Mouse (Mus musculus) lung, postnatal 4 days (tissue): Measurements from ENCODE around the gene Tspear.
A peak's percentile ranks its signal among the peaks of the same experiment; 100 is the strongest.
"Not testable (repeated sequence)": the region's sequence is repeated elsewhere in the genome, so short reads cannot be mapped to it uniquely, and the experiment has no call there.

ENCODE experiments used
- DNase-seq, 2 experiments: peaks; one replicate each; pipeline ENCODE4 v3.0.0; 2021

The Tspear gene

DNA sequence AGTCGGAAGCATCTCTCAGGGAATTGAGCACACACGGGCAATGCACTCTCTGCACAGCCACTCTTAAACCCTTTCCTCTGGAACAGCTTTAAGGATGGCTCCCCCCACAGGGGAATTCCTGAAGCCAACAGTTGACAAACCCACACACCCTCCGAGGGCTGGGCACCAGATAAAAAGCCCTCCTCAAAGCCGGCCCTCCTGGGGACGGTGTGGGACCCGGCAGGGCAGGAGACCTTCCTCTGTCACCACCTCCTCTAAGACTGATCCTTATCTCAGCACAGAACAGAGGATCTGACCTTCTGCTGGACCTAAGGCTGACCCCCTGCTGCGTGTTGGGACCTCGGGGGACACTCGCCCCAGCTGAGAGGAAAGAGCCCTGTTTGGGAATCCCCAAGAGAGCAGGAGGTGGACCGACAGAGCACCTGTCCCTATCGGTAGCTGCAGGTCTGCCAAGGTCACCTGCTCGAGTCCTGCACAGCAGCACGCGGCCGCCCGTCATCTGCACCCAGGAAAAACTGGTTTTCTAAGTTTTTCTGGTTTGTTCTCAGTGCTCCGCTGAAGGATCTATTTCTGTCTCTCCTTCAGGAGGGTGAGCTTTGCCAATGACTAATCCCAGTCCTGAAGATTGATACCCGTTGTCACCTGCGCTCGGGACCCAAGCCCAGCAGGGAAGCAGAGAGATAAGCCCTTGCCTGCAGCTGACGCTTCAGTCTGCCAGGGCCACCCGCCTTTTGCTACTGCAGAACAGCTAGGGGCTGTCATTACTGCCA is at the start of gene Tspear:
Gene Tspear, plus strand, starts transcription at position 675 of the 770 bp plus-strand sequence.
- no peak for DNase-seq

DNA sequence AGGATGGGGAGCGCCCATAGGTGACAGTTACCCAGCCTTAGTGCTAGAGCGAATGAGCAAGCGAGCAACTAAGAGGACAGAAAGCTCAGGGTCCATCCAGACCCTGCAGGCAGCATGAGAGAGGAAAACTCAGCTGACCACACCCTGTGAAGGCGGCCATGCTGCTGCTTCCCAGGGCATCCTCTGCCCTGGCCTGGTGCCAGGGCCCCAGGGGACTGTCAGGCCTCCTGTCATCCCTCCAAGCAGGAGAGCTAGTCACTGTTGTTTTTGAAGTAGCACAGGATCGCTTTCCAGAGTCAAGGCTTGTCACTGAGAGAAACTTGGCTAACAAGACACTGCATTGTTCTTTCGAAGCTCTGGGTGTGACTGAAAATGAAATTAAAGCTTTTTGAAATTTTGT is 47.4 kb upstream of the Tspear start:
- DNase-seq: peak in 1 of 2 experiments; percentile 56

DNA sequence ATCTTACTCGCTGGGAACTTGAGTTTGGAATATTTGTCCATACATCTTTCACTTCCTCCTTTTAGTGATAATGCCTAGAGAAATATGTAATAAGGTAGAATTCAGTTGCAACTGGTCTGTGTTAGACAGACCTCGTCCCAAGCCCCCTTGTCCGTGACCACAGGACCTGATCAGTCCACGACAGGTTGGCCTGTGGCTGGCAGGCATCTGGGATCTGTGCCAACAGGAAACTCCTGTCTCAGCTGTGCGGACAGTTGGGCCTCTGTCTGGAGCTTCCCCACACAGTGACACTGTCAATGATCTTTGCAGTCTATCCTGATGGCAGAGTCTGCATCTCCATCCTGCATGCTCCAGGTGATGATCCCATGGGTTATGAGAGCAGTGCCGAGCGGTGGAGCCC is 43.2 kb upstream of the Tspear start:
- no peak for DNase-seq

DNA sequence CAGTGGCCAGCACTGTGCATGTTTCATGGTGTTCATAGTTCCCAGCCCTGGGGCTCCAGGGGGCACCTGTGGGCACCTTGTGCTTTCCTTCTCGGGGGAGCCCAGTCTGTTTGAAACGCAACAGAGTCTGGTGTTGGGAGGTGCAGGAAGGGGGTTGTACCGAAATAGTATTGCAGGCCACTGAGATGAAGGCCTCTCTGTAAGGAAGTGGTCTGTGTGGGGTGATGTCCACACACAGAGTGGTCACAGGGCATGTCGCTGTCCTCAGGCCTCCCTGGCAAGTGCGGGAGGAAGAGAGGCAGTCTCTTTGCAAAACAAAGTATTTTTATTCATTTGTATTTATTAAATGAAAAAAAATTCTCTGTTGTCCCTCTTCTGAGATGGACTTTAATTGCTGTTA is 40.8 kb upstream of the Tspear start:
- no peak for DNase-seq

DNA sequence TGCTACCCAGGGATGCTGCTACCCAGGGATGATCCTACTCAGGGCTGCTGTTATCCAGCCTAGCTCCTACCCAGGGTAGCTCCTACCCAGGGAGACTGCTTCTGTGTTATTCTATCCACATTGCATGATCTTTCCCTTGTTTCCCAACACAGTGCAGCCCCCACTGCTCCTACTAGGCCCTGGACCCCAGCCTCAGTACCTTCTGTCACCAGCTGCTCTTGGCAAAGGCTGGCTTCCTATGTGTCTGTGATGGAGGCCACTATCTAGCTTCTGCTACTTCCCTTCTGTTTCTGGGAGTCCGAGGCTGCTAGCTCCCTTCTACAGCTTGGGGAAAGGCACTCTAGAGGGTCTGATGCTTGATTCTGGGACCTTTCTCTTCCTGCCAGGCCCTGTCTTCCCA is 38.9 kb upstream of the Tspear start:
- no peak for DNase-seq

DNA sequence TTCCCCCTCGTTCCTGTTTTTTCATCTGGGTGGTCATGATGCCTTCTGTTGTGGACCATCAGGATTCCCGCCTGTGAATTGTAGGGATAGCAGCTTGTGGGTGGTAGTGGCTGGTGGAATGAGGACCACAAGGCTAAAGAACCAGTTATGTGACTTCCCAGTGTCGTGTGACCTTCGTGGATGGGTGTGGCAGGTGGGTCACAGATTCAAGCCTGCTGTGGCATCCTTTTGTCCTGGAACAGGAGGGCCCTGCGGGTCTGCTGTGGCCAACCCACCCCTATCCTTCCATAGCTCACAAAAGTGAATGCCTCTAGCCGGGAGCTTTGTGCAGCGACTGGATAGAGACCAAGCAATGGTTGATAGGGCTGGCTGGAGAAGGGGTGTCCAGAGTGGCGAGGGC is 38.5 kb upstream of the Tspear start:
- no peak for DNase-seq

DNA sequence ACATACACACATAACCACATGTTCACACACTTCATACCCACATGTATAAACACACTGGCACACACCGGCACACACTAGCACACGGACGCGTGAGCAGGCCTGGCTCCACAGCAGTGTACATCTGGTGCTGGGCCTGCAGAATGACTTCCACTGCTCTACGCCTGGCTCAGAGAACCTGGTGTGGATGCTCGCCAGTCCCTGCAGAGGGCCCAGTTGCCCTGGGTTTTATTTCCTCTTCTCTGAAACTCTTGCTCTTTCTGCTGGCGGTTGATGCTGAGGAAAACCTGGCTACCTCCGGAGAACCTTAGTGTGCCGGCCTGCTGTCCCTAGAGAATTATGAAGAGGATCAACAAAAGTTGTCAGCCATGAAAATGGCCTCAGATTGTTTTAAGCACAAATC is 34.3 kb upstream of the Tspear start:
- DNase-seq: no peak

DNA sequence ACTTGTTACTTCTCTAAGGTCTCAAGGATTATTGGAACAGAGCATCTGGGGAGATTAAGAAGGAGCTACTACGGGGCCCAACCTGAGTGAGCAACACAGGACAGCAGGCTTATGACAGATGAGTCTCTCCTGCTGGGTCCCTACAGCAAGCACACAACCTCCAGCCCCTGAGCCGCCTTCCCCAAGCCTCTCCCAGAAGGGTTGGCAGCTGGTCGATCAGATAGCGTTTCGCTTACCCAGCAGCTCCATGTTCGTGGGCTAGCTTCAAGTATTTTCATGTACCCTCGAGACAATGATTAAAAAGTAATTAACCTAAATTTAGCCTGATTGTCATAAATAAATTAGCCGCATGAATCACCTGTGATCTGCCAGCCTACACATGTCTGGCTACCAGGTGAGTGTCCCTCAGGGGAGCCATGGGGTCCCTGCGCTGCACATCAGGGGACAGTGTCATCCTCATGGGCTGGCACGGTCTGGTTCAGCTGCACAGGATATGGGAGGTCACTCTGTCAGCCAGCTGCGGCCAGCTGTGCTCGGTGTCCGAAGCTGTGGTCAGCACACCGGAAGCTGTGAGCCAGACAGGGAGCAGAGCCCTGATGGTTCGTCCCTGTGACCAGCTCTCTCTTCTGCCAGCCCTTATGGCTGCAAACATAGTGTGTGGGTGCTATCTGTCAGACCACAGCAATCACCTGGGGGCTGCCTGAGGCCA is 27.9 kb upstream of the Tspear start:
- DNase-seq: peak; percentile 67 to 90

DNA sequence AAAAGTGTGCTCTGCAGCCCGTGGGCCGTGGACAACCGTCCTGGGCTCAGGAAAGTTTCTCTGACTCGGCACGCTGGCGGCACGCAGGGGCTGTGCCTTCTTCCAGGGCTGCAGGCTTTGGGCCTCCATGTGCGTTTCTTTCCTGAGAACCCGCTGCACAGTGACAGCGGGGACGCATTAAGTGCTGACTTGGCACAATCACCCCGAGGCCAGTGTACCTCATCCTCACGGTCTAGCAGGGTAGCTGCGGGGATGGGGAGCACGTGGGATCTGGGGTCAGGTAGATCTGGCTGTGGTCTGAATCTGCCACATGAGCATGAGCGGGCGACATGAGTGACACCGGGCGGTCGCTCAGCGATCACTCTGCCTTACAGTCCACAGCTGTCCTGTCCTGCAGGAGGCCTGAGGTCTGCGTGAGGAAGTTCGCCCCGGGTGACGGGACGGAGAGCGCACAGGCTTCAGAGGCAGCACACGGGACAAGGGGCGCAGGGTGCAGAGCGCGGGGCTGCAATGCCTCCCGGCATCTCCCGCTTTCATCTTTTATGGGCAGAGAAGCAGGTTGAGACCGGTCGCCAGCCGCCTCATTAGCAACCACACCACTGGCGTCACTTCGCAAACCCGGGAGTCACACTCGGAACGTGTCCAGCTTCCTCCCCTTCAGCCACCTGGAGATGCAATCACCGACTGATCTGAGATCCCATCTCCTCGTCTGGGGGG is 22.3 kb upstream of the Tspear start:
- DNase-seq: no peak

DNA sequence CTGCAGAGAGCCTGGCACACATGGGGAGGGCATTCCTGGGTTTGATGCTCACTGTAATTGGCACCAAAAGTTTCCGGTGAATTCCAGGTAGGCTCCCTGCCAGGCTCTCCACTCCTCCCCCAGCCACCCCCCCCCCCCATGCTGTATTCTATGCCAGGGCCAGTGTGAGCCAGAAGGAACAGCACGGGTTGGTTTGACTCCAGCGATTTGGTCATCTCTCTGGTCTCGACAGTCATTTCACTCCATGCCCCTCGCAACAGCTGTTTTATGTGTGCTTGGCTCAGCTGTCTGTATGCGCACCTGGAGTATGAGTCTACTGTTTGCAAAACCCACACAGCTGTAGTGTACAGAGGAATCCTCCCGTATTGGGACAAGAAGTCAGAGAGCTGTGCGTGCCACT is 20.0 kb upstream of the Tspear start:
- no peak for DNase-seq

DNA sequence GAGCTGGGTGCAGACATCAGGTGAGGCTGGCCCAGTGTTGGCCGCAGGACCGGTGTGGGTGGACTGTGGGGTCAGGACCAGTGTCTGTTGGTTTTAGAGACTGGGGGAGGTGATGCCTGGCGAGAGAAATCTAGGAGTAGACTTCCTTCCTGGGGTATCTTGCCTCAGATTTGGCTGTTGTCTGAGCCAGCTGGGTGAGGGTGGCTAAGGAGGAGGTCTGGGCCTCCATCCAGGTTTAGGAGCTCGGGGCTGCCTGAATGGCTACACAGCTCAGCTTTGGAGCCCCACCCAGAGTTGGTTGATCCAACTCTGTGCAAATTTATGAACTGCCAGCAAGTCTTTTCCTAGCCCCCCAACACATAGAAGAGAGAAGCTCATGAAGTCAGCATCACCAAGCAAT is 19.0 kb upstream of the Tspear start:
- no peak for DNase-seq

DNA sequence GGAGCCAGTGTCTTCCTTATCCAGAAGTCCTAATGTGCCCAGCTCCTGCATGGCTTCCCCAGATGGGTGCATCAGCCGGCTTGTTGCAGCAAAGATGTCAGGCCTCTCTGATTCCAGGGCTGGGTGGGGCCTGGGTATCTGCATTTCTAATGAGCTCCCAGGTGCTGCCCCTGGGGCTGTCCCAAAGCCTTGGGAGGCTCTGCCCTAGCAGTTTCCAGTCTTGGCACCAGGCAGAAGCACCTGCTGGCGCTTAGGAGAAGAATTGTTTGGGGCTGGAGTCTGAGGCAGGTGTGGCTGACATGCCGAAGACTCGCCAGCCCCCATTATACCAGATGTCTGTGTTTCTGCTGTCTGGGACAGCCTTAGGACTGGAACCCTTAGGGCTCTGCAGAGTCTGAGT is 15.7 kb upstream of the Tspear start:
- DNase-seq: no peak

DNA sequence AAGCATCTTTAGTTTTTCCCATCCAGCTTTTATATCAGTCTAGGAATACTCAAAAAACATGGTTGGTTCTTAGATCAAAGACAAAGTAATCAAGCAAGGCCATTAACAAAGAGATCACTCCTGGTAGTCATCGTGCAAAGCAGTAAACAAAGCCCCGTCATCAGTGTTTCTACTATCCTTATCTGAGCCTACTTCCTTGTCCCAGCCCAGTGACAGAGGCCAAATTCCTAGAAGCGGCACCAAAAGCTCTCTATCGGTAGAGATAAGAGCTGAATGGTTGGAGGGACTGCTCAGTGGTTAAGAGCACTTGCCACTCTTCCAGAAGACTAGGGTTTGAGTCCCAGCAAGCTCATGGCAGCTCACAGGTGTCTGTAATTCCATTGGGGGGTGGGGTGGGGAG is 14.8 kb upstream of the Tspear start:
- DNase-seq: no peak

DNA sequence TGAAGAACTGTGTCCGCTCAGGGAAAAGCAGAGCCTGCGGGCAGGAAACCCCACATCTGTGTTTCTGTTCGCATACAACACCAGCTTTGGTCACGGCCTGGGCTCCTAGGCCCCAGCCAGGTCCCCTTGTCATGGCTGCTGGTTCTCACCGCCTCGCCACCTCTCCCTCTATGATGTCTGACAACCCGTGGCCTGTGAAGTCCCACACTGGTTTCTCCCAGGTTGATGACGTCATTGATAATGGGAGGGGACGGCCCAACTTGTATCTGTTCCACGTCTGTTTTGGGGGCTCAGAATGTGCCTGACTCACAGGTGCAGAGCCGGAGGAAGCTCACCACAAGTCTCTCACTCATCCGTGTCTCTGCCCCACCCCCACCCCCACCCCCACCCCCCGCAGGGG is 12.6 kb upstream of the Tspear start:
- no peak for DNase-seq

DNA sequence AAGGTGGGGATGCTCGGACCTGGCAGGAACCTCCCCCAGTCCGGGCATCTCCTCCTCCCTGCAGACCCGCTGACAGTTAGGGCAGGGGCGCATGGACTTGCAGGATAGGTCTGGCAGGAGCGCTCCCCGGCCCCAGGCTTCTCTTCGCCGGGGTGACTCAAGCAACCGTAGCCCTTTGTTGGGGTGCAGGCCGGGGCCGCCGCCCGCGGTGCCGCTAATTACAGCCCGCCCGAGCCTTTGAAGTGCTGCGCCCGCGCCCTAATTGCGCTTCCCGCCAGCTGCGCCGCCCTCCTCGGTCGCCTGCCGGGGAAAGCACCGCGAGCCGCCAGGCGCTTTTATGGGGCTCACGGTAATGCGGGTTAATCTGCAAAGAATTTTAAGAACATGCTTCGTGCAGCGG is 8.8 kb upstream of the Tspear start:
- DNase-seq: no peak

DNA sequence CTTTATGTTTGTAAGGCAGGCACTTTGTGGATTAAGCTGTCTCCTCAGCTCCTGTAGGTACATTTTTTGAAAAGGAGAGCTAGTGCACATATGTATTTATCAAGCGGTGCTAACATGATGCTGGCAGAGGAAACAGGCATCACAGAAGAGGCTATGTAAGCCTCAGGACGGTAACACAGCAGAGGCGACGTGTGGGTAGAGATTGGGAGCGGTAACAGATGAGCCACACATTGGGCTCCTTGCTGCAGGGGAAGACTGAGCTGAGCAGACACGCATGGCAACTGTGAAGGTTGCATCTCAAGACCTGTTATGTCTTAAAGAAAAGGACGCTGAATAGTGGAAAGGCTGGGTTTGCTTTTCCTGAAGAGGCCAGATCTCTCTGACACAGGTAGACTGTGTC is 3.4 kb upstream of the Tspear start:
- DNase-seq: no peak

DNA sequence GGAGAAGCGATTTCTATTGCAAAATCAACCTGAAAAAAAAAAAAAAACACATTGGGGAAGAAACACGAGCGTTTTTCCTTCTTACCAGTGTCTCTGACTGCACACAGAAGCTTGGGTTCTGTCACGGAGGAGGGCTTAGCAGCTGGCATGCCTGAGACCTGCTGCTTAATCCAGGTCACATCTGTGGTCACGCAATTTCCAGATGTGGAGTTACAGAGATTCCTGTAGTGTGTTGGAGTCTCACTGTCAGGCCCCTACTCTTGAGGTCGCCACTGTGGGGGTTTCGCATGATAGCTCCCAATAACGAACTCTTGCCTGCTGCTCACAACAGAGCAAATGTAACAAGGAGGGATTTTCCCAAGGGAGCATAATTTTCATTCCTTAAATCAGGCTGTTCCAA is 2.2 kb upstream of the Tspear start:
- DNase-seq: no peak

DNA sequence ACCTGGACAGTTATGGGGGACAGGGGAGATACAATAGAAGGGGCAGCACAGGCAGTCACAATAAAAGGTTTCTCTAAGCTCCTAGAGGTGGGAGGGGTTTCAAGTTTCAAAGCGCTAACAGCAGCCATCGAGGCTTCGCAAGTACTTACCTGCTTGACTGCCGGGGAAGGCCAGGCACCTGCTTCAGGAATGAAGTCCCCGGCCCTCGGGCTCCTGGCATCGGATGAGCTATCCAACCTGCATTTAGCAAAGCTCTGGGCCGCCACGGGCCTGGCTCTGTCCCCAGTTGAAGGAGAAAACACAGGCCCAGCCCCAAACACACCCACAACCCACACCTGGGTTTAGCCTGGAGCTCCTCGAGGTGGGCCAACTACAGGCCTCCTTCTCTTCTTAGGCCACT is 652 bp downstream of the Tspear start:
- no peak for DNase-seq

DNA sequence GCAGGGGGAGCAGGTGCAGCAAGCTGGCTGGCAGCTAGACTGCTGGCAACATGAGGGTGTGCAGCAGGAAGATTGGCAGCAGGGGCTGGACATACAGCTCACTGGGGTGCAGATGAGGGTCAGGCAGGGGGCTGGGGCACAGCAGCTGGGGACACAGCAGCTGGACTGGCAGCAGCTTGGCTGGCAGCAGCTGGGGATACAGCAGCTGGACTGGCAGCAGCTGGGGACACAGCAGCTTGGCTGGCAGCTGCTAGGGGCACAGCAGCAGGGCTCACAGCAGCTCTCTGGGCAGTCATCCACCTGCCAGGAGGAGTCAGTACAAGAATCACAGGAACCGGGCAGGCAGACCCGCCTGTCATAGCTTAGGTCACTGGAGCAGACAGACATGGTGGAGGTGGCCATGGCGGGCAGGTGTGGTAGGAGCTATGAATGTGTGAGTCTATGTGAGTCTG is 4.0 kb downstream of the Tspear start, which contains the start of gene Gm19402:
Gene Gm19402, minus strand, starts transcription at position 402 of the 452 bp plus-strand sequence.
- not testable (repeated sequence) for DNase-seq

DNA sequence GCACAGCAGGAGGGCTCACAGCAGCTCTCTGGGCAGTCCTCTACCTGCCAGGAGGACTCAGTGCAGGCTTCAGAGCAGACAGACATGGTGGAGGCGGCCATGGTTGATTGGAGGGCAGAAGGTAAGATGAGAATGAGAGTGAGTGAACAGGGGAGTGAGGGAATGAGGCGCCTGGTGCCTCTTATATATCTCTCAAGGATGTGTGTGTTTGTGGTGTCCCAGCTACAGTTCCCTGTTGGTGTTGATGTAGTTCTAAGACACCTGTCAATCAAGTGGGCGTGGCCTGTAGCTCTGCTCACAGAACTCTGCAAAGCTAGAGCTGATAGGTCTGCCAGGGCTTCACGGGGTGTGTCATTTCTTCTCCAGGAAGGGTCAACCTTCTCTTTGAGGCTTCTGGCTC is 10.8 kb downstream of the Tspear start, which contains the start of gene Gm9508:
Gene Gm9508, minus strand, starts transcription at position 101 of the 400 bp plus-strand sequence.
- DNase-seq: no peak

DNA sequence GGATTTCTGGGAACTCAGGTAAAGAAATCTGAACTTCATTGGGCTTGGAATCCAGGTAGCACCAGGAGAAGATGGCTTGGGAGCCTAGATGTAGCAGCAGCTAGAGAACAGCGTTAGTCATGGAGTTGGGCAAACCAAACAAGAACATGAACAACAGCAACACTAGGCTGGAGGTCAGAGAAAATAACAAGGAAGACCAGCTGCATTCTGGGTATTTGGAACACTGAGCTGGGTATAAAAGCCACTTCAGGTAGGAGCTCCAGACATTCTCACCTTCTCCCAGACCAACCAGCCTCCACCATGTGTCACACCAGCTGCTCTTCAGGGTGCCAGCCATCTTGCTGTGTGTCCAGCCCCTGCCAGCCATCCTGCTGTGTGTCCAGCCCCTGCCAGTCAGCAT is 20.0 kb downstream of the Tspear start, which contains the start of gene Gm10272:
Gene Gm10272, plus strand, starts transcription at position 301 of the 400 bp plus-strand sequence.
- no peak for DNase-seq

DNA sequence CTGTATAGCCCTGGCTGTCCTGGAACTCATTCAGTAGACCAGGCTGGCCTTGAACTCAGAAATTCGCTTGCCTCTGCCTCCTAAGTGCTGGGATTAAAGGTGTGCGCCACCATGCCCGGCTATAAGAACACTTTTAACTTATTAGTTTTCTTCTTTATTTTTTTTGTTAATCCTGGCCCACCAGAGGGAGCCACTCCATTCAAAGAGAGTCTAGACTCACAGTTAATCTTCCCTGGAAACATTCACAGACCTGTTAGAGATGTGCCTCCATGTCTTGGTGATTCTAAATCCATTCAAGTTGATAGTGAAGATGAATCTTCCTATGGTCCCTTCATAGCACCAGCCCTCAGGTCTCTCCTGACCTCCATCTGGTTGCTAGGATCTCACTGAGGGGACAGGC is 23.5 kb downstream of the Tspear start:
- no peak for DNase-seq

DNA sequence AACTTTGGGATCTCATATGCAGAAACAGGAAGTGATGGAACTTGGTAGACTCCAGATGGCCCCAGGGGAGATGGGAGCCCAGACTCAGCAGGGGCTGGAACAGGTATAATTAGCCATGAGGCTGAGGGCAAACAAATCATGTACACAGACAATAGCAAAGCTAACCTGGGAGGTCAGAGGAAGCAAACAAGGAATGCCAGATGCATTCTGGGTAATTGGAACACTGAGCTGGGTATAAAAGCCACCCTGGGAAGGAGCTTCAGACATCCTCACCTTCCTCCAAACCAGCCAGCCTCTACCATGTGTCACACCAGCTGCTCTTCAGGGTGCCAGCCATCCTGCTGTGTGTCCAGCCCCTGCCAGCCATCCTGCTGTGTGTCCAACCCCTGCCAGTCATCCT is 24.8 kb downstream of the Tspear start, which contains the start of gene Gm10024:
Gene Gm10024, plus strand, starts transcription at position 301 of the 400 bp plus-strand sequence.
- DNase-seq: not testable (repeated sequence)
